Mouse (Mus musculus) neural tube, embryonic 12.5 days (tissue): ENCODE data around the gene Npas3. TPM values are rescaled to one million over a fixed set of nuclear protein-coding genes. Genes with fewer than 3 reads are reported as not detected.

Source experiments
- ATAC-seq: fragments of 200-750 bp; cut with Nextera tagmentation; 2 replicates; pipeline ENCODE4 v1.8.0; 2017; ENCODE audit warnings: low read depth, mild to moderate bottlenecking, moderate TSS enrichment, moderate library complexity; ENCODE audit not compliant: low FRiP score
- H3K27ac ChIP-seq: fragments of 300-500 bp; sonication (generic); 2 replicates; pipeline ENCODE4 v1.5.1; 2016
- H3K27me3 ChIP-seq: fragments of 300-500 bp; sonication (generic); replicated peaks from 2 replicates; pipeline ENCODE4 v1.6.1; 2016; ENCODE audit warnings: mild to moderate bottlenecking
- H3K36me3 ChIP-seq: fragments of 300-500 bp; sonication (generic); 2 replicates; pipeline ENCODE4 v1.6.1; 2016; ENCODE audit warnings: mild to moderate bottlenecking
- H3K4me1 ChIP-seq: fragments of 300-500 bp; sonication (generic); 2 replicates; pipeline ENCODE4 v1.6.1; 2016
- H3K4me2 ChIP-seq: fragments of 300-500 bp; sonication (generic); replicated peaks from 2 replicates; pipeline ENCODE4 v1.6.1; 2016; ENCODE audit warnings: mild to moderate bottlenecking
- H3K4me3 ChIP-seq: fragments of 300-500 bp; sonication (generic); 2 replicates; pipeline ENCODE4 v1.5.1; 2016
- H3K9ac ChIP-seq: fragments of 300-500 bp; sonication (generic); 2 replicates; pipeline ENCODE4 v1.6.1; 2016; ENCODE audit warnings: mild to moderate bottlenecking
- H3K9me3 ChIP-seq: fragments of 300-500 bp; sonication (generic); 2 replicates; pipeline ENCODE4 v1.6.1; 2016; ENCODE audit warnings: mild to moderate bottlenecking
- WGBS: fragments of 180-500 bp; shearing (Covaris S2); methylation state at CpG from one replicate; pipeline ENCODE4 v1.1.7; 2016; 5-methylcytosine and 5-hydroxymethylcytosine counted together
- polyA plus RNA-seq: library from polyadenylated mRNA; unstranded; fragments of >200 nt; fragmentation: Nextera tagmentation; extraction: Ambion mirVana; gene quantifications from 2 replicates; pipeline ENCODE4 v1.2.1, GENCODE M21; 2016

Npas3 gene
- 20.0 and 21.4 TPM in 2 replicates for polyA plus RNA-seq

DNA sequence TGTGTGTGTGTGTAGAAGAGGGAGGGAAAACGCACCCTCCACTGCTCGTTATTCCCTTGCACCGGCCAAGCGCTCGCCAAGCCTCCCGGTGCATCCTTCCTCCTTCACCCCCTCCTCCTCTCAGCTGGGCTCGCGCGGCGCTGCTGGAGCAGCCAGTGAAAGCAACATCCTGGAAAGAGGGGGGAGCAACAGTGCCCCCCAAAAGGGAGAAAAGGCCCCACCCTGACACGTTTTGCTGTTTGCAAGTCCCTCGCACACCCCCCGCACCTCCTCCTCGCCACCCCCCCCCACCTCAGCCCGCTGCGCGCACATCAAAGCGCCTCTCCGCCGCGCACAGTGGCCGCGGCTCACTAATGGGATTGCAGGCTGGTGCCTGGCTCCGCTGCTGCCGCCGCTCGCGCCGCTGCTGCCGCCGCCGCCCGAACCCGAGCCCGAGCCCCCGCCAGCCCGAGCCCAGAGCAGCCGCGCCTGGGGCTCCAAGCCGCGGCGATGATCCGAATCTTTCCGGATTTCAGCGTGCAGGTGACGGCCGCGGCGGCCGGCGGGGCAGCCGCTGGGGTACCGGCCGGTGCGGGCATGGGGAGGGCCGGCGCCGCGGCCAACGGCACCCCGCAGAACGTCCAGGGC lies at the start of gene Npas3:
Npas3 (plus strand) TSS at position 577 of the 627 bp plus-strand sequence.
- H3K9me3 ChIP-seq: no peaks in the 10 kb centered on the region
- H3K36me3 ChIP-seq: no peaks in the 10 kb centered on the region
- H3K4me1 ChIP-seq: peaks cover 38% of the 10 kb centered on the region
- H3K27ac ChIP-seq: peak within 1 kb of the TSS; percentile 91
- peak within 1 kb of the TSS; percentile 91 for H3K9ac ChIP-seq
- peak within 1 kb of the TSS; percentile 86 for H3K4me2 ChIP-seq
- H3K27me3 ChIP-seq: no peaks in the 10 kb centered on the region
- H3K4me3 ChIP-seq: peak within 1 kb of the TSS; percentile 82
- WGBS: under 1% methylated on average over 51 of the region's 62 CpGs
- peak; percentile 80 for ATAC-seq

- 90% methylated on average over 15 of the region's 15 CpGs for WGBS
These were observed 31.3 kb upstream of the Npas3 start for GRCm38 (mm10) chr12:53217141-53217540.

DNA sequence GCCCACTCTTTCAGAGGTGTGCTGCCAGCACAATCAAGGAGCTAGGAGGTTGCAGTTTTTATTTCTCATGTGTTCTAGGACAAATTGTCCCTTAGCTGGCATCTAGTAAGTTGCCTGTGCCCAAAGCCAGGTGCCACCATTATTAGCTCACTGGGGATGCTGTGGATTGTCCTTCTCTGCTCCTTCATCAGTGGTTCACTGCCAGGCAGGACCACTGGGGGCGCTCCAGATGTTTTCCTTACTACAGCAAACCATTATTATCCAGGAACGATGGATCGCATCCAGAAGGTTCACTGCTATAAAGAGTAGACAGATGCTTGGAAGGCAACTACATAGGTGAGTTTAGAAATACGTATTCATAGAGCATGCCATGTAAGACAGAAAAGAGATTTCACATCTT lies 25.7 kb upstream of the Npas3 start:
- no peaks in the 10 kb centered on the region for H3K4me1 ChIP-seq
- ATAC-seq: no peak
- H3K4me3 ChIP-seq: no peak overlapping the region
- H3K4me2 ChIP-seq: no peak overlapping the region
- no peaks in the 10 kb centered on the region for H3K27me3 ChIP-seq
- H3K36me3 ChIP-seq: no peaks in the 10 kb centered on the region
- H3K9ac ChIP-seq: no peak overlapping the region
- 75% methylated on average over 4 of the region's 4 CpGs for WGBS
- no peak overlapping the region for H3K27ac ChIP-seq
- no peaks in the 10 kb centered on the region for H3K9me3 ChIP-seq

More at GRCm38 (mm10) chr12:53217141-53217540, 31.3 kb upstream of the Npas3 start:
- H3K4me1 ChIP-seq: no peaks in the 10 kb centered on the region
- H3K27me3 ChIP-seq: no peaks in the 10 kb centered on the region
- no peaks in the 10 kb centered on the region for H3K9me3 ChIP-seq
- H3K27ac ChIP-seq: no peak overlapping the region
- ATAC-seq: no peak
- no peaks in the 10 kb centered on the region for H3K36me3 ChIP-seq
- H3K4me3 ChIP-seq: no peak overlapping the region
- H3K4me2 ChIP-seq: no peak overlapping the region
- no peak overlapping the region for H3K9ac ChIP-seq

DNA sequence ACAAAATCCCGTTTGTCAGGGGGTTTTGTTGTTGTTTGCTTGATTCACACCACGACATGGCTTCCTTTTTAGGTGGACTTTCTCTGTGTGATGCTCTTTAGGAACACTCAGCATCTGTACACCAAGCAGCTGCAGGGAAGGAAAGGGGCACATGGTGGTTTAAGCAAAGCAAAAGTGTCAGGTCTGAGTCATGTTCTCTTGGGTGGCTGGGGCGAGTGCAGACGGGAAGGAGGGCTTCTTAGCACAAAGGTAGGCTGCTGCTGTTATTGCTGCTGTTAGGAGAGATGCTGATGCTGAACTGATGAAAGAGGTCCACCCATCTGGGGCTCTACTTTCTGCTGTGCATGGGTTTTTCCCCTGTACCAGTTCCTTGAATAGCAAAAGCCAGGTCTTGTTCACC lies 21.1 kb upstream of the Npas3 start:
- WGBS: 60% methylated on average over 4 of the region's 4 CpGs
- H3K9ac ChIP-seq: no peak overlapping the region
- no peak overlapping the region for H3K27ac ChIP-seq
- H3K4me1 ChIP-seq: no peaks in the 10 kb centered on the region
- no peaks in the 10 kb centered on the region for H3K36me3 ChIP-seq
- no peaks in the 10 kb centered on the region for H3K27me3 ChIP-seq
- H3K9me3 ChIP-seq: no peaks in the 10 kb centered on the region
- no peak overlapping the region for H3K4me3 ChIP-seq
- ATAC-seq: no peak
- no peak overlapping the region for H3K4me2 ChIP-seq

DNA sequence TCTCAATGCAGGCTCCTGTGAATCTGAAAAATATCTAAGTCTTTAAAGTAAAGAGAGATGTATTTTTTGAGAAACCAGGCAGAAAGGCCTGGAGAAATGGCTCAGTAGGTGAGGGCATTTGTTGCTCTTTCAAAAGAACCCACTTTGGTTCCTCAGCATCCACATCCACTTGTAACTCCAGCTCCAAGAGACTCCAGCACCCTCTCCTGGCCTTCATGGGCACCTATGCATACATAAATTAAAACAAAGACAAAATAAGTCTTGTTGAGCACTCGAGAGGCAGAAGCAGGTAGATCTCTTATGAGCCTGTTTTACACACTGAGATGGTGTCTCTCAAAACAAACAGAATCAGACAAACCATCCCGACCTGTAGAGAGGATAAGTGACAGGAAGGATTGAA lies 19.1 kb upstream of the Npas3 start:
- WGBS: 76% methylated on average over 2 of the region's 2 CpGs
- Histone ChIP-seq H3K4me1 (no peaks in the 10 kb centered on the region), H3K9me3 (no peaks in the 10 kb centered on the region), H3K4me2 (no peak overlapping the region), H3K4me3 (no peak overlapping the region), H3K27me3 (no peaks in the 10 kb centered on the region), H3K36me3 (no peaks in the 10 kb centered on the region), H3K27ac (no peak overlapping the region), H3K9ac (no peak overlapping the region)
- ATAC-seq: no peak

DNA sequence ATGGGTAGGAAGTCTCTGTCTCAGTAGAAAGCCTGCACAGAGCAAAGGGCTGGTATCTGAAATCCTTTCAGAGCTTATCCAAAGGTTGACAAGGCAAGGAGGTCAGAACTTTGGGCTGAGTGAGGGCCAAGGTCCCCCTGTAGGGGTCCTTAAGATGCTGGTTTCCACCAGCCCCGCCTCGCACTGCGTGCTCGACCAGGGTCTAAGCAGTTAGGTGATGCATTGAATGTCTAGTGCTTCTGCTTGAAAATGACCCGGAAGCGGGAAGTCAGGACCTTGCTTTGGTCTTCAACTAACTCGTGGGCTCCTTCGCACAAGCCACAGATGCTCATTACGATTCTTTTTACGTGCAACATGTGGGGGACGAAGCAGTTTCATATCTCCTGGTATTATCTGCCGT lies 2.3 kb upstream of the Npas3 start:
- Histone ChIP-seq H3K9ac (peak overlapping the region; percentile 91), H3K27ac (no peak overlapping the region), H3K9me3 (no peaks in the 10 kb centered on the region), H3K27me3 (no peaks in the 10 kb centered on the region), H3K4me1 (peaks cover 30% of the 10 kb centered on the region), H3K4me3 (peak overlapping the region; percentile 82), H3K4me2 (peak overlapping the region; percentile 86), H3K36me3 (no peaks in the 10 kb centered on the region)
- no peak for ATAC-seq
- WGBS: 3% methylated on average over 12 of the region's 12 CpGs

DNA sequence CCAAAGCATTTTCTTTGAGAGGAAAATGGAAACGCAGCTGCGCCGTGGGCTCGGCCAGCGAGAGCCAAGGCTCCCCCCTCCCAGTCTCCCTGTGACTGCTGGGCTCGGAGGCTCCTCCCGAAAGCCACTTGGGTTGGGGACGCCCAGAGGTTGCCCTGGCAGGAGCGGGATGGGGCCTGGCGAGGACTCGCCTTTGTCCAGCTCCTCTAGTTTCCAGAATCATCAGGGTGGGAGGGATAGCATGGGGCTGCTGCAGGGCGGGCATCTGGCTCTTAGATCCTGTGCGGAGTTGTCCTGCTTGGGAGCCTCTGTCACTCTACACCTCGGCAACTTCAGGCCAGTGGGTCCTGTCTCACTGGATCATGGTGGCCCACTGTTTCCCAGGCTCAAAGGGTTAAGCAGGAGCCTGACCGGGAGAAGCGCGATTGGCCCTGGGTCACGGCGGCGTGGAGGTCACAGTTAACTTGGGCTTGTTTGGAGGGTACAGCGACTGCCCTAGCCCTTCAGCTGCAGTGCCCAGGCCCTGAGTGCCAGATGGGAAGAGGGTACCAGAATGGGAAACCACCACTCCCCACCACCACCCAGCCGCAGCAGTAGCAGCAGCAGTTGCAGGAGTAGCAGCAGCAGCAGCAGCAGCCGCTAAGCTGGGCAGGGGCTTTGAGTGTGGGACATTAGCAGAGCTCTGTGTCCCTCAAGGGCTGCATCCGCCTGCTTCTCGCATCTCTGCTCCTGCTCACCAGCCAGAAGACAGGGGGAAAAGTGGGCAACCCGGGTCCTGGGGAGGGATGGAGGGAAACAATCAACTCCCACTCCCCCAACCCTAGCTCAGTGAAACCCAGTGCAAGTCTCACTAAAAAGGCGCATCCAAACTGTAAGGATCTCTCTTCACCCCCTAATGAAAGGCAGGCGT lies 1.6 kb upstream of the Npas3 start:
- WGBS: under 1% methylated on average over 28 of the region's 28 CpGs
- Histone ChIP-seq H3K9me3 (no peaks in the 10 kb centered on the region), H3K9ac (peak overlapping the region; percentile 91), H3K4me1 (peaks cover 37% of the 10 kb centered on the region), H3K4me2 (peak overlapping the region; percentile 86), H3K4me3 (peak overlapping the region; percentile 82), H3K27ac (peak overlapping the region; percentile 70), H3K27me3 (no peaks in the 10 kb centered on the region), H3K36me3 (no peaks in the 10 kb centered on the region)
- peak; percentile 51 for ATAC-seq

GRCm38 (mm10) chr12:53247491-53248035 lies 914 bp upstream of the Npas3 start:
- Histone ChIP-seq H3K9ac (peak overlapping the region; percentile 91), H3K27me3 (no peaks in the 10 kb centered on the region), H3K4me2 (peak overlapping the region; percentile 86), H3K4me1 (peaks cover 38% of the 10 kb centered on the region), H3K27ac (peak overlapping the region; percentile 91), H3K36me3 (no peaks in the 10 kb centered on the region), H3K4me3 (peak overlapping the region; percentile 82), H3K9me3 (no peaks in the 10 kb centered on the region)
- peak; percentile 12; the same call in 1 of the 2 replicates for ATAC-seq
- under 1% methylated on average over 25 of the region's 25 CpGs for WGBS

DNA sequence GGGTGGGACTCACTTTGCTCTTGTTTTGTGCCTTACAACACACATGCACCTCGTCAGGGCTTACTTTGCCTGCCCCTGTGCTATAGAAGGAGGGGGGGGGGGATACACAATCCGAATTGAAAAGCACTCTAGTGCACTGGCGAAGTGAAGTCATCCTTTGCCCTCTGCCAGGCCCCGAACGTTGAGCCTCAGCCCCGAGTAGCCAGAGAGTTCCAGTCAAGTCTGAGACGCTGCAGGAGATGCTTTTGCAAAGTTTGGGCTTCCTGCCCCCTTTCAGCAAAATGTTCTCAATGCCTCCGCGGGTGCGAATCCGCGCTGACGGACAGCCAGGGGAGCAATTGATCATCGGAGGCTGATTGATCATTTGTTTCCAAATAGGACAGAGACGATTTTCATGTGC lies 319 bp downstream of the Npas3 start:
- peak overlapping the region; percentile 86 for H3K4me2 ChIP-seq
- H3K9me3 ChIP-seq: no peaks in the 10 kb centered on the region
- no peaks in the 10 kb centered on the region for H3K27me3 ChIP-seq
- H3K4me1 ChIP-seq: peaks cover 38% of the 10 kb centered on the region
- H3K4me3 ChIP-seq: peak overlapping the region; percentile 82
- H3K36me3 ChIP-seq: no peaks in the 10 kb centered on the region
- H3K27ac ChIP-seq: peak overlapping the region; percentile 91
- WGBS: under 1% methylated on average over 15 of the region's 15 CpGs
- ATAC-seq: no peak
- H3K9ac ChIP-seq: peak overlapping the region; percentile 91

DNA sequence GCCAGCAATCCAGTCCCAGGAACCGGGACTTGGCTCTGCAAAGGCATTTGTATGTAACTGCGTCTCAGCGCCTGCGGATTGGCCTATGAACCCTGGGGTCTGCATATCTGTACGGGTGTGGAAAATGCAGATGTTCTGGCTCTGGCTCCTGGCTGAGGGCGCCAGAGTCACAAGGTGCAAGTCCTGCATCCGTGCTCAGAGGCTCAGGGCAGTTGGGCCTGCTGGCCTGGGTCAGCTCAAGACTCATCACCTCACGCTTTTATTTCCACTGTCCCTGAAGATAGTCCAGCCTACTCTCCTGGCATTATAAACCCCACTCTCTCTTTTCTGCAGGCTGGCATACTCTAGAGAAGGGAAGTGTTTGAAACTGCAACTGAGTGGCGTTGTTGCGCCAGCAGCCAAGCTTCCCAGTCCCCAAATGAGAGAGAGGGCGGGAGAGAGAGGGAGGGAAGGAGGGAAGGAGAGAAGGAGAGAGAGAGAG lies 3.3 kb downstream of the Npas3 start:
- Histone ChIP-seq H3K4me2 (peak overlapping the region; percentile 58), H3K27me3 (no peaks in the 10 kb centered on the region), H3K36me3 (no peaks in the 10 kb centered on the region), H3K27ac (peak overlapping the region; percentile 97), H3K4me1 (peaks cover 42% of the 10 kb centered on the region), H3K9ac (peak overlapping the region; percentile 99), H3K4me3 (peak overlapping the region; percentile 85), H3K9me3 (no peaks in the 10 kb centered on the region)
- under 1% methylated on average over 10 of the region's 11 CpGs for WGBS
- ATAC-seq: peak; percentile 7; the same call in 1 of the 2 replicates

GRCm38 (mm10) chr12:53252213-53252571 lies 3.7 kb downstream of the Npas3 start:
- H3K27ac ChIP-seq: peak overlapping the region; percentile 97
- no peaks in the 10 kb centered on the region for H3K27me3 ChIP-seq
- WGBS: 2% methylated on average over 20 of the region's 23 CpGs
- H3K36me3 ChIP-seq: no peaks in the 10 kb centered on the region
- peak overlapping the region; percentile 85 for H3K4me3 ChIP-seq
- ATAC-seq: peak; percentile 34
- H3K9me3 ChIP-seq: no peaks in the 10 kb centered on the region
- peak overlapping the region; percentile 58 for H3K4me2 ChIP-seq
- peak overlapping the region; percentile 99 for H3K9ac ChIP-seq
- peaks cover 37% of the 10 kb centered on the region for H3K4me1 ChIP-seq
